Mouse (Mus musculus): ENCODE results near the gene Chadl.

The Chadl gene

DNA sequence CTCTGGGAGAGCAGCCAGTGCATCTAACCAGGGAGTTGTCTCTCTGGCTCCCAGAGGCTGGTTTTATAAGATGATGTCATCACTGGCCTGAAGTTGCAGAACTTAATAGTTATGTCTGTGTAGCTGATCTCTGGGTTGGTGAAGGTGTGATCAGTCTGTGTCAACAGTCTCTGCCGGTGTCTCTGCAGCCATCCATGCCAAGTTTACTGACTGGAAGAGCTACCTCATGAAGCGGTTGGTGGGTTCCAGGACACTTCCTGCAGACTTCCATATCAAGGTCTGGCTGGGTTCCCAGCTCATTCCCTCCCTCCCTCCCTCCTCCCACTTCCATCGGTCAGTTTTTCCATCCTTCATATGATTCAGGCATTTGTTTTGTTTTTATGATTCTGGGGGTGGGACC, 20.4 kb downstream of the Chadl start:
- Histone ChIP-seq H3K27me3 (ENCODE audit: control insufficient read depth, insufficient read depth, low read length, poor library complexity, severe bottlenecking) (no peaks in the 10 kb centered on the region), H3K36me3 (ENCODE audit: control insufficient read depth, insufficient read depth, low read length, poor library complexity, severe bottlenecking) (peaks cover 9% of the 10 kb centered on the region)
- DNase-seq (ENCODE audit: low read depth, low spot score), result no peak

GRCm38 (mm10) chr15:81670231-81670640, 26.9 kb downstream of the Chadl start:
- H3K27me3 ChIP-seq (ENCODE audit: control insufficient read depth, insufficient read depth, low read length, poor library complexity, severe bottlenecking), result no peaks in the 10 kb centered on the region
- peak; percentile 56 for DNase-seq (ENCODE audit: low read depth, low spot score)
- peaks cover 12% of the 10 kb centered on the region; the same call in 1 of the 2 replicates for H3K36me3 ChIP-seq (ENCODE audit: control insufficient read depth, insufficient read depth, low read length, poor library complexity, severe bottlenecking)

DNA sequence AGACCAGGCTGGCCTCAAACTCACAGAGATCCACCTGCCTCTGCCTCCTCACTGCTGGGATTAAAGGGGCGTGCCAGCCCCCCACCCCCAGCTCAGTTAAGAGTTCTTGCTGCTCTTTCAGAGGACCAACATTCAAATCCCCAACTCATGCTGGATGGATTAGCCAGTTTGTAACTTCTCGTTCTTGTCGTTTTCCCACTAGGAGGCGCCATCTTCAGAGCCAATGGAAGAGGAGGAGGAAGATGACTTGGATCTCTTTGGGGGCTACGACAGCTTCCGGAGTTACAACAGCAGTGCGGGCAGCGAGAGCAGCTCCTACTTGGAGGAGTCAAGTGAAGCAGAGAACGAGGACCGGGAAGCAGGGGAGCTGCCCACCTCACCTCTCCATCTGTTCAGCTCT, 30.1 kb downstream of the Chadl start:
- no peaks in the 10 kb centered on the region for H3K27me3 ChIP-seq (ENCODE audit: control insufficient read depth, insufficient read depth, low read length, poor library complexity, severe bottlenecking)
- peaks cover 12% of the 10 kb centered on the region; the same call in 1 of the 2 replicates for H3K36me3 ChIP-seq (ENCODE audit: control insufficient read depth, insufficient read depth, low read length, poor library complexity, severe bottlenecking)
- no peak for DNase-seq (ENCODE audit: low read depth, low spot score)

DNA sequence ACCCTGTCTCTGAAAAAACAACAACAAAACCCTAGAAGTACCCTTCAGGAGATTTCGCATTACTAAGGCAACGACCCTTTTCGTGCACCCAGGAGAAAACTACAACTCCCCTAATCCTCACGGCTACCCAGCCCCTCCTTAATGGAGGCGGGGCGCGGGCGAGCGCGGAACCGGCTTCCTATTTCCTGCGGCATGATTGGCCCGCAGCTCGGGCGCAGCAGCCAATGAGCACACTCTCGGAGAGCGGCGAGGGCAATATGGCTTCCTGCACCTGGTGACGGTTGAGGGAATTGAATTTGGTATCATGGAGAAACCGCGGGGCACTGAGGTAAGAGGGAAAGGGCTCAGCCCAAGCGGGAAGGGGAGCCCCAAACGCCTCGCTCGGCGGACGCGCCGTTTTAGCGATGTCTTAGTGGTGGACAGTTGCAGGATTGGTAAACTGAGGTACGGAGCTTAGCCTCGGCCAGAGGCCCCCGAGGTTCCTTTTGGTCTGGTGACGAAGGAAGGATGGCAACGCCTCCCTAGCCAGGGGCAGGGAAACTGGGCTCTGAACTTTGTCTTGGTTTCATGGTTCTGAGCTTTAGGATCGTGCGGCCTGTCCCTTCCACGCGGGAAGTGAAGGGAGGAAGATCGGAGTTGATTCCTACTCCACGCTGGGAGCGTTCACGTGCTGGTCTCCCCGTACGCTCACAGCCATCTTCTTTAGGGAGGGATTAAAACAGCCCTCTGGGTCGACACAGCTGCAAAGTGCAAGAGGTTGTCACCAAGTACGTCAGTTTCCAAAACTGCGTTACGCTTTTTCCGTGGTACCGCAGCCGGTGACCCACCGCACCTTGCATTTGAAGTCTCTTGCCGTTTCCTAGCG, 33.2 kb downstream of the Chadl start, which contains the start of gene L3mbtl2:
Gene L3mbtl2 (plus strand): TSS at position 193 of the 865 bp plus-strand sequence.
- Histone ChIP-seq H3K27me3 (ENCODE audit: control insufficient read depth, insufficient read depth, low read length, poor library complexity, severe bottlenecking) (no peaks in the 10 kb centered on the region), H3K36me3 (ENCODE audit: control insufficient read depth, insufficient read depth, low read length, poor library complexity, severe bottlenecking) (peaks cover 7% of the 10 kb centered on the region; the same call in 1 of the 2 replicates)
- peak; percentile 92 for DNase-seq (ENCODE audit: low read depth, low spot score)

DNA sequence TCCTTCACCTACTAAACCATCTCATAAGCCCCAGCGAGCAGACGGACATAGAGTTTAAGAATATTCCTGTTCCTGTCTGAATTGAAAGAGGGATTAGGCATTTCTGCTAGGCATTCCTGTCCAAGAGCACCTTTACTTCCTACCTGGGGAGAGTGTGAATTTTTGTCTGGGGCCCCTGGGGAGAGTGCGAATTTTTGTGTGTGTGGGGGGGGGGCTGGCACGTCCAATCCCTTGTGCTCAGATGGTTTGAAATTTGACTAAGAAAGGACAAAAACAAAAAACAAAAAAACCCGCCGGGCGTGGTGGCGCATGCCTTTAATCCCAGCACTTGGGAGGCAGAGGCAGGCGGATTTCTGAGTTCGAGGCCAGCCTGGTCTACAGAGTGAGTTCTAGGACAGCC, 33.8 kb downstream of the Chadl start:
- no peak for DNase-seq (ENCODE audit: low read depth, low spot score)
- H3K27me3 ChIP-seq (ENCODE audit: control insufficient read depth, insufficient read depth, low read length, poor library complexity, severe bottlenecking), result no peaks in the 10 kb centered on the region
- H3K36me3 ChIP-seq (ENCODE audit: control insufficient read depth, insufficient read depth, low read length, poor library complexity, severe bottlenecking), result peaks cover 7% of the 10 kb centered on the region; the same call in 1 of the 2 replicates

DNA sequence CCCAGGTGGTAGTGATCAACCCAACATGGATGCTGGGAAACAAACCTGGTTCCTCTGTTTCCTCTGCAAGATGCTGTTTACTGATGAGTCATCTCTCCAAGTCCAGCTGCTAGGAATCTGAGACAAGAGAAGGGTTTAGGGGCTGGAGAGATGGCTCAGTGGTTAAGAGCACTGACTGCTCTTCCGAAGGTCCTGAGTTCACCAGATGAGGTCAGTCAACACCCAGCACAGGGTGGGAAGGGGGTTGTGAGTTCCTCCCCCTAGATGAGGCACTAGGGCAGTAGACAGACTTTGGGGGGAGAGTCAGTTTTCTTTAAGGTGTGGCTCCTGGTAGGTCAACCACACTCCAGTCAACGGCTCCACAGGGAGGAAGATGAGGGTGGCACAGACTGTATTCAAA, 35.4 kb downstream of the Chadl start:
- no peak for DNase-seq (ENCODE audit: low read depth, low spot score)
- no peaks in the 10 kb centered on the region for H3K36me3 ChIP-seq (ENCODE audit: control insufficient read depth, insufficient read depth, low read length, poor library complexity, severe bottlenecking)
- no peaks in the 10 kb centered on the region for H3K27me3 ChIP-seq (ENCODE audit: control insufficient read depth, insufficient read depth, low read length, poor library complexity, severe bottlenecking)

DNA sequence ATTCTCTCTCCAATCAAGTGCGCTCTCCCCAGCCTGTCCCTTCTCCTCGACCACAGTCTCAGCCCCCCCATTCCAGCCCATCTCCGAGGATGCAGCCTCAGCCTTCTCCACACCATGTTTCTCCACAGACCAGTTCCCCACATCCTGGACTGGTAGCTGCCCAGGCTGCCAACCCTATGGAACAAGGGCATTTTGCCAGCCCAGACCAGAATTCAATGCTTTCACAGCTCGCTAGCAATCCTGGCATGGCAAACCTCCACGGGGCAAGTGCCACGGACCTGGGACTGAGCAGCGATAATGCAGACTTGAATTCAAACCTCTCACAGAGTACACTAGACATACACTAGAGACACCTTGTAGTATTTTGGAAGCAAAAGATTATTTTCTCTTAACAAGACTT, 46.5 kb downstream of the Chadl start:
- Histone ChIP-seq H3K36me3 (ENCODE audit: control insufficient read depth, insufficient read depth, low read length, poor library complexity, severe bottlenecking) (peaks cover 7% of the 10 kb centered on the region), H3K27me3 (ENCODE audit: control insufficient read depth, insufficient read depth, low read length, poor library complexity, severe bottlenecking) (no peaks in the 10 kb centered on the region)
- no peak for DNase-seq (ENCODE audit: low read depth, low spot score)

DNA sequence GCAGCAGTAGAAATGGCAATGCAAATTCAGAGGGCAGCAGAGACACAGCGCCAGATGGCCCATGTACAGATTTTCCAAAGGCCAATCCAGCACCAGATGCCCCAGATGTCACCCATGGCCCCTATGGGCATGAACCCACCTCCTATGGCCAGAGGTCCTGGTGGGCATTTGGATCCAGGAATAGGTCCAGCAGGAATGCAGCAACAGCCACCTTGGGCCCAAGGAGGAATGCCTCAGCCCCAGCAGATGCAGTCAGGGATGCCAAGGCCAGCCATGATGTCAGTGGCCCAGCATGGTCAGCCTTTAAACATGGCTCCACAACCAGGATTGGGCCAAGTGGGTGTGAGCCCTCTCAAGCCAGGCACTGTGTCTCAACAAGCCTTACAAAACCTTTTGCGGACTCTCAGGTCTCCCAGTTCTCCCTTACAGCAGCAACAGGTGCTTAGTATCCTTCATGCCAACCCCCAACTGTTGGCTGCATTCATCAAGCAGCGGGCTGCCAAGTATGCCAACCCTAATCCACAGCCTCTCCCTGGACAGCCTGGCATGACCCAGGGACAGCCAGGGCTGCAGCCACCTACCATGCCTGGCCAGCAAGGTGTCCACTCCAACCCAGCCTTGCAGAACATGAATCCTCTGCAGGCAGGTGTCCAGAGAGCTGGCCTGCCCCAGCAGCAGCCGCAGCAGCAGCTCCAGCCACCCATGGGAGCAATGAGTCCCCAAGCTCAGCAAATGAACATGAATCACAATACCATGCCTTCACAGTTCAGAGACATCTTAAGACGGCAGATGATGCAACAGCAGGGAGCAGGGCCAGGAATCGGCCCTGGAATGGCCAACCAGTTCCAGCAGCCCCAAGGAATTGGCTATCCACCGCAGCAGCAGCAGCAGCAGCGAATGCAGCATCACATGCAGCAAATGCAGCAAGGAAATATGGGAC, 47.3 kb downstream of the Chadl start:
- Histone ChIP-seq H3K36me3 (ENCODE audit: control insufficient read depth, insufficient read depth, low read length, poor library complexity, severe bottlenecking) (peaks cover 12% of the 10 kb centered on the region), H3K27me3 (ENCODE audit: control insufficient read depth, insufficient read depth, low read length, poor library complexity, severe bottlenecking) (no peaks in the 10 kb centered on the region)
- DNase-seq (ENCODE audit: low read depth, low spot score), result no peak
